Mouse (Mus musculus) neural tube, embryonic 12.5 days (tissue): ENCODE data around the gene Lsm6. TPM values are rescaled to one million over a fixed set of nuclear protein-coding genes. Genes with fewer than 3 reads are reported as not detected.
"Not testable (repeated sequence)": the region's sequence is repeated elsewhere in the genome, so short reads cannot be mapped to it uniquely, and the experiment has no call there.

Experiments
- ATAC-seq: fragments of 200-750 bp; cut with Nextera tagmentation; 2 replicates; pipeline ENCODE4 v1.8.0; 2017; ENCODE audit warnings: low read depth, mild to moderate bottlenecking, moderate TSS enrichment, moderate library complexity; ENCODE audit not compliant: low FRiP score
- H3K27ac ChIP-seq: fragments of 300-500 bp; sonication (generic); 2 replicates; pipeline ENCODE4 v1.5.1; 2016
- H3K27me3 ChIP-seq: fragments of 300-500 bp; sonication (generic); replicated peaks from 2 replicates; pipeline ENCODE4 v1.6.1; 2016; ENCODE audit warnings: mild to moderate bottlenecking
- H3K36me3 ChIP-seq: fragments of 300-500 bp; sonication (generic); 2 replicates; pipeline ENCODE4 v1.6.1; 2016; ENCODE audit warnings: mild to moderate bottlenecking
- H3K4me1 ChIP-seq: fragments of 300-500 bp; sonication (generic); 2 replicates; pipeline ENCODE4 v1.6.1; 2016
- H3K4me2 ChIP-seq: fragments of 300-500 bp; sonication (generic); replicated peaks from 2 replicates; pipeline ENCODE4 v1.6.1; 2016; ENCODE audit warnings: mild to moderate bottlenecking
- H3K4me3 ChIP-seq: fragments of 300-500 bp; sonication (generic); 2 replicates; pipeline ENCODE4 v1.5.1; 2016
- H3K9ac ChIP-seq: fragments of 300-500 bp; sonication (generic); 2 replicates; pipeline ENCODE4 v1.6.1; 2016; ENCODE audit warnings: mild to moderate bottlenecking
- H3K9me3 ChIP-seq: fragments of 300-500 bp; sonication (generic); 2 replicates; pipeline ENCODE4 v1.6.1; 2016; ENCODE audit warnings: mild to moderate bottlenecking
- WGBS: fragments of 180-500 bp; shearing (Covaris S2); methylation state at CpG from one replicate; pipeline ENCODE4 v1.1.7; 2016; 5-methylcytosine and 5-hydroxymethylcytosine counted together
- polyA plus RNA-seq: library from polyadenylated mRNA; unstranded; fragments of >200 nt; fragmentation: Nextera tagmentation; extraction: Ambion mirVana; gene quantifications from 2 replicates; pipeline ENCODE4 v1.2.1, GENCODE M21; 2016

Gene Lsm6
- polyA plus RNA-seq, 1 experiment from 2014 or later = 191 TPM

DNA sequence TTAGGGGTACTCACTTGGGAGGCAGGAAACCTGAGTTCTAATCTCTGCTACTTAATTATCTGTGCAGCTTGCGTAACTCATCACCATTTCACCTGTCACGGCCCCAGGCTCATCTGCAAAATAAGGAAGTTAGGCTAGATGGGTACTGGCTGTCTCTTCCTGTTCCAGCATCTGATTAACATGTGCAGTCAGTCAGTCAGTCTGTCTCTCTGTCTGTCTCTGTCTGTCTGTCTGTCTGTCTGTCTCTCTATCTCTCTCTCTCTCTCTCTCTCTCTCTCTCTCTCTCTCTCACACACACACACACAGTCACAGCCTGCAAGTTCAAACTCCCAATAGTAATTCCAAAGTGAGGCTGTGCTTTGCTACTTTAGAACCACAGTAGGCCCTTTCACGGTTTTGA lies 967 bp downstream of the Lsm6 start:
- not testable (repeated sequence) for H3K9me3 ChIP-seq, H3K27ac ChIP-seq, H3K36me3 ChIP-seq, H3K4me1 ChIP-seq, H3K27me3 ChIP-seq, ATAC-seq
- WGBS = 44% methylated on average over 3 of the region's 3 CpGs
- H3K4me2 ChIP-seq = peak overlapping the region; percentile 57
- peak overlapping the region; percentile 76 for H3K4me3 ChIP-seq
- H3K9ac ChIP-seq = peak overlapping the region; percentile 88

DNA sequence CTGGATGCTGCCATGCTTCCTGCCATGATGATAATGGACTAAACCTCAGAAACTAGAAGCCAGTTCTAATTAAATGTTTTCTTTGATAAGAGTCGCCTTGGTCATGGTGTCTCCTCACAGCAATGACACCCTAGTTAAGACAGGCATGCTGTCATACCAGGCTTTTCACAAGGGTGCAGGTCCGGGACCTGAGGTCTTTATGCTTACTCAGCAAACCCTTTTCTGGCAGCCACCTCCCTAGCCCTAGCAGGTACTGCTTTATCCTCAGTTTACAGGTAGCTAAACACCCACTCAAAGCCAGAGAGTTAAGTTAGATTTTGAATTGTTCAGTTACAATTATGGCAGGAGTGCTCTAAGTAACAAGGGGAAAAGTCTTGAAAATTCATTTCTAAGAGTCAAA lies 6.2 kb downstream of the Lsm6 start:
- ATAC-seq = no peak
- Histone ChIP-seq H3K4me3 (no peak overlapping the region), H3K9me3 (no peaks in the 10 kb centered on the region), H3K9ac (no peak overlapping the region), H3K27me3 (no peaks in the 10 kb centered on the region), H3K36me3 (peaks cover 23% of the 10 kb centered on the region), H3K4me2 (no peak overlapping the region), H3K27ac (no peak overlapping the region), H3K4me1 (peaks cover 9% of the 10 kb centered on the region; the same call in 1 of the 2 replicates)
- WGBS = 97% methylated on average over 2 of the region's 2 CpGs

DNA sequence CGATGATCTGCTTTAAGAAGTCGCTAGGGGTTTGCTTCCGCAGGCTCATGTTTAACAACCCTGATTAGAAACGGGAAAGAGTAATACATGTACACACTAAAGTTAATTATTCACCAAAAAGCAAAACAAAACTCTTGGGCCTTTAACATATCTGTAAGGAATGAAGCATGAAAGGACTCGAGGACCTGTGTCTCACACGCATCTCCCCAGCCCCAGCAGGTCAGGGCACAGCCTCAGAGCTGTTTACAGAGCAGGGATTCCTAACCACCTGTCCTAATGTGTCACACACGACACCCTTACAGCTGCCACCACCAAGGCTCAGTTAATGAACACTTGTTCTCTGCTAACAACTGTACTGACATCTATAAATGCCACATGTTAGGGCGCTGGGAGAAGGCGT lies 7.9 kb downstream of the Lsm6 start:
- no peak for ATAC-seq
- Histone ChIP-seq H3K27ac (no peak overlapping the region), H3K4me1 (peaks cover 9% of the 10 kb centered on the region; the same call in 1 of the 2 replicates), H3K36me3 (peaks cover 35% of the 10 kb centered on the region), H3K4me2 (no peak overlapping the region), H3K27me3 (no peaks in the 10 kb centered on the region), H3K9me3 (no peaks in the 10 kb centered on the region), H3K9ac (no peak overlapping the region), H3K4me3 (no peak overlapping the region)
- 84% methylated on average over 9 of the region's 9 CpGs for WGBS

DNA sequence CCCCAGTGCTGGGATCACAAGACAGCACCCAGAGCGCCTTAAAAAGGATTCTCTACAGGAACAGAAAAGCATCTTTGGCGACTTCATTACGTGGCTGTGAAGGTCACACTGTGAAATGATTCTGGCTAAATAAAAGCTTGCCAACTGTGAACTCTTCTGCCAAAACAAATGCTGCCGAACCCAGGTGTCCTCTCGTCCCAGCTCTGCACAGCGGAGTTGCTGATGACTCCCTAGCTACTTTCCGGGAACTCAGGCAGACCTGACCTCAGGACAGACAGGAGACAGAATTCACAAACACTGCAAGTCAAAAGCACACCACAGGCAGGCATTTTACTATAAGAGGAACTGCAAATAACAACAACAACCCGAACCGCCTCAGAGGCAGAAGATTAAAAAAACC lies 8.5 kb downstream of the Lsm6 start:
- Histone ChIP-seq H3K4me1 (peaks cover 9% of the 10 kb centered on the region; the same call in 1 of the 2 replicates), H3K9me3 (no peaks in the 10 kb centered on the region), H3K4me2 (no peak overlapping the region), H3K27ac (no peak overlapping the region), H3K27me3 (no peaks in the 10 kb centered on the region), H3K4me3 (no peak overlapping the region), H3K9ac (no peak overlapping the region), H3K36me3 (peaks cover 39% of the 10 kb centered on the region)
- no peak for ATAC-seq
- WGBS = 92% methylated on average over 9 of the region's 9 CpGs

DNA sequence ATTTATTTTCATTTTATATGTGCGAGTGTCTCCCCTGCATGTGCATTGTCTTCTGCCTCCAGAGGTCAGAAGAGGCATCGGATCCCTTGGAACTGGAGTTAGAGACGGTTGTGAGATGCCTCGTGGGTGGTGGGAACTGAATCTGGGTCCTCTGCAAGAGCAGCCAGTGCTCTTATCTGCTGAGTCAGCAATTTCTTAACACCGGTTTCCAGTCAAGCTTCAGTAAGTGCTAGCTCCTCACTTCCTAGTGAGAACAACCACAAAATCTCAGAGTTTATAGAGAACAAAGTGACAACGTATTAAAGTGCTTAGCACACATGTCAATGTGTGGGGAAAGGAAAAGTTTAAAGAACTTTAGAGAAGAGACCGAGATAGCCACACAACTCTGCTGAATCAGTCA lies 9.2 kb downstream of the Lsm6 start:
- H3K9ac ChIP-seq = no peak overlapping the region
- peaks cover 45% of the 10 kb centered on the region for H3K36me3 ChIP-seq
- H3K4me2 ChIP-seq = no peak overlapping the region
- peaks cover 9% of the 10 kb centered on the region; the same call in 1 of the 2 replicates for H3K4me1 ChIP-seq
- 88% methylated on average over 7 of the region's 7 CpGs for WGBS
- no peak for ATAC-seq
- no peaks in the 10 kb centered on the region for H3K9me3 ChIP-seq
- H3K27me3 ChIP-seq = no peaks in the 10 kb centered on the region
- no peak overlapping the region for H3K27ac ChIP-seq
- no peak overlapping the region for H3K4me3 ChIP-seq

DNA sequence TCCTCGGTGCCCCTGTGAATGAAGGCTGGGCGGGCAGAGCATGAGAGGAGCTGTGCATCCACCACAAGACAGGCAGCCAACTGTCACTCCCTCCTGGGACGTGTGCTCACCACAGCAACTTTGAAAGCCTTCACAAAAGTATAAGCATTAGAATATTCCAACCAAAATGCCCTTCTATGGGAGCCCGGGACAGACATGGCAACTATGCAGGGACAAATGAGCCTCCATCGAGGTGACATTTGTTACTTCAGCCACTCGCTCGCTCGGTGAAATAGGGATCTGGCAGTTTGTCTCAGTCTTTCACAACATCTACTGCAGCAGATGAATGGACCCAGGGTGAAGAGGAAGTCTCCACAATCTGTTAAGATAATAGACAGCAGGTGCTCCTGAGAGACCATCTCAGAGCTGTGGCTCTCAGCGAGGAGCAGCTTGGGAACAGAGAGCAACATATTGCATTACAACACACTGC lies 10.7 kb downstream of the Lsm6 start:
- 66% methylated on average over 9 of the region's 9 CpGs for WGBS
- Histone ChIP-seq H3K36me3 (peaks cover 58% of the 10 kb centered on the region), H3K9ac (no peak overlapping the region), H3K4me2 (no peak overlapping the region), H3K4me1 (peaks cover 9% of the 10 kb centered on the region; the same call in 1 of the 2 replicates), H3K27me3 (no peaks in the 10 kb centered on the region), H3K27ac (no peak overlapping the region), H3K9me3 (no peaks in the 10 kb centered on the region), H3K4me3 (no peak overlapping the region)
- ATAC-seq = peak; percentile 68; the same call in 1 of the 2 replicates

DNA sequence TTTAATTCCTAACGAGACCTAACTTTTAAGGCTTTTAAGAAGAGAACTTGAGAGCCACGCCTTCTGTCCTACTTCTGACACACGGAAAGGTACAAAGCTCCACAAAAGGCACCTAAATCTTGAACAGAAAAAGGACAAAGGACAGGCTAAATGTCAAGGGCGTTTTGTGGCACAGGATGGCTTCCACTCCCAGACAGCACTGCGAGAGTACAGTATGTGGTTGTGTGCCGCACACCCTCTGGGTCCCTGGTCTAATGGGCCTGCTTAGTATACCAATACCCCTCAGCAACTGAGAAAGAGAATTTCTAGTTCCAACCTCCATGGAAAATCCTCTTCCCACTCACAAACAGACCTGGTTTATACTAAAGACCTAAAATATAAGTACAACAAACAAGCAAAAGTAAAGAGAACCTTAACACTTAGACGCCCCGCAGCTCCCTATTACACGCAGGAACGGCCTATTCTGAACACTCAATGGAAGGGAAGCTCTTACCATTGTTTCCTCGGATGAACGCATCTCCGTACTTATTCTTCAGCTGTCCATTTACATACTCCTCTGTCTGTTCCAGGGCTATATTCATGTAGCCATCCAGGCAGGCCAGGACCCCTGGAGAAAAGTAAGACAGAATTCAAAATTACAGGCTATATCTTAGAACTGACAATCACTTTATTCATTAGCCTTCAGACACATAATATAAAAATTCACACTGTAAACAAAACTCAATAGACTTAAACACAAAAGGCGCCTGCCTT lies 11.3 kb downstream of the Lsm6 start:
- no peak overlapping the region for H3K27ac ChIP-seq
- H3K4me1 ChIP-seq = peaks cover 9% of the 10 kb centered on the region; the same call in 1 of the 2 replicates
- H3K4me3 ChIP-seq = no peak overlapping the region
- ATAC-seq = peak; percentile 48
- no peak overlapping the region for H3K4me2 ChIP-seq
- WGBS = 77% methylated on average over 14 of the region's 14 CpGs
- no peaks in the 10 kb centered on the region for H3K27me3 ChIP-seq
- H3K9ac ChIP-seq = no peak overlapping the region
- H3K36me3 ChIP-seq = peaks cover 64% of the 10 kb centered on the region
- H3K9me3 ChIP-seq = no peaks in the 10 kb centered on the region

DNA sequence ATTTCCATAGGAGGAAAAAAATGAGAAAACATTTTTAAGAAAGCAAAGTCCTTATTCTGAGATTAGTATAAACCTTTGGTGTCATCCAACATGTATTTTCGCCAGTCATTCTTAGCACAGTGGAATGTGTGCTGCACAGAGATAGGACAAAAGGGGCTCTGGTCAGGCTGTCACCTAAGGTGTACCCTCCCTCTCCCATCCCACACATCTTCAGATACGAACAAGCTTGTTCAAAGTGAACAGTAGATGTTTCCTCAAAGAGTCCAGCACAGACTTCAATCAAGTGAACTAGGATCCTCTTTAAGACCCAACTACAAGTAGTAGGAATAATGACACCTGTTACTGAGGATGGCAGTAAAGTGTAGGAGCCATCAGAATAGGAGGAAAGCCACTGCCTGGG lies 12.1 kb downstream of the Lsm6 start:
- Histone ChIP-seq H3K27ac (no peak overlapping the region), H3K9ac (no peak overlapping the region), H3K9me3 (no peaks in the 10 kb centered on the region), H3K36me3 (peaks cover 64% of the 10 kb centered on the region), H3K4me2 (no peak overlapping the region), H3K27me3 (no peaks in the 10 kb centered on the region), H3K4me1 (peaks cover 9% of the 10 kb centered on the region; the same call in 1 of the 2 replicates), H3K4me3 (no peak overlapping the region)
- ATAC-seq = no peak
- 95% methylated on average over 2 of the region's 2 CpGs for WGBS

DNA sequence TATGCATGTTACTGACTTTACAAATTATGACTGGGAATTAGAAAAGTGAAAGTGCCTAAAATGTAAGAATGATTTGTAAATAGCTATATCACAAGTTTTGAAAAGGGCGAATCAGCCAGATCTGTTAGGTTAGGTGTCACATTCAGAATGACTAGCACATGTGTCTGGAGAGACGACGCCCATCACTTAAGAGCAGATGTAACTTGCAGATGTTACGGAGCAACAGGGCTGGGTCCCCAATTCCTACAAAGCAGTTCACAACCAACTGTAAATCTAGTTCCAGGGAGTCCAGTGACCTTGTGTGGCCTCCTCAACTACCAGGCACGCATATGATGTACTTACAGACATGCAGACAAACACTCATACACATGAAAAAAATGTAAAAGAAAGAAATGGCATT lies 12.5 kb downstream of the Lsm6 start:
- ATAC-seq = no peak
- H3K4me3 ChIP-seq = no peak overlapping the region
- no peaks in the 10 kb centered on the region for H3K27me3 ChIP-seq
- no peak overlapping the region for H3K27ac ChIP-seq
- peaks cover 64% of the 10 kb centered on the region for H3K36me3 ChIP-seq
- peaks cover 9% of the 10 kb centered on the region; the same call in 1 of the 2 replicates for H3K4me1 ChIP-seq
- no peaks in the 10 kb centered on the region for H3K9me3 ChIP-seq
- WGBS = 95% methylated on average over 5 of the region's 5 CpGs
- H3K9ac ChIP-seq = no peak overlapping the region
- H3K4me2 ChIP-seq = no peak overlapping the region

DNA sequence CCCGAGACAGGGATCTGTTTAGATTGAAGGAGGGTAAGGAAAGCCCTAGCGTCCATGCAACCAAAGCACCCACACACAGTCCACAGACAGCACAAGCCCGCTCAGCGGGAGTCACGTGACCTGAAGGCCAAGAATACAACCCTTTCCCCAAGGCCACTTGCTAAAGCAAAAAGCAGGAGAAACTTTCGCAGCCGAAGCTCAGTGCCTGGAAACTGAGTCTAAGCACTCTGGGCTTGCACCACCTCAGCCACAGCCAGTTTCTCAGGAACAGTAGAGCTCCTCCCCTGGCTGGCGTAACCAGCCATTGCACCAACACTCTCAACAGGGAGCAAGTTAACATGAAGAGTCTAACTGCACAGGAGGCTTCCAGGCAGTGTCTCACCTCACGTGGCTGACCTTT lies 13.7 kb downstream of the Lsm6 start:
- no peak overlapping the region for H3K4me3 ChIP-seq
- H3K4me2 ChIP-seq = no peak overlapping the region
- peaks cover 61% of the 10 kb centered on the region for H3K36me3 ChIP-seq
- no peak overlapping the region for H3K27ac ChIP-seq
- no peaks in the 10 kb centered on the region for H3K27me3 ChIP-seq
- WGBS = 89% methylated on average over 9 of the region's 9 CpGs
- no peaks in the 10 kb centered on the region for H3K9me3 ChIP-seq
- H3K4me1 ChIP-seq = peaks cover 9% of the 10 kb centered on the region; the same call in 1 of the 2 replicates
- H3K9ac ChIP-seq = no peak overlapping the region
- no peak for ATAC-seq

DNA sequence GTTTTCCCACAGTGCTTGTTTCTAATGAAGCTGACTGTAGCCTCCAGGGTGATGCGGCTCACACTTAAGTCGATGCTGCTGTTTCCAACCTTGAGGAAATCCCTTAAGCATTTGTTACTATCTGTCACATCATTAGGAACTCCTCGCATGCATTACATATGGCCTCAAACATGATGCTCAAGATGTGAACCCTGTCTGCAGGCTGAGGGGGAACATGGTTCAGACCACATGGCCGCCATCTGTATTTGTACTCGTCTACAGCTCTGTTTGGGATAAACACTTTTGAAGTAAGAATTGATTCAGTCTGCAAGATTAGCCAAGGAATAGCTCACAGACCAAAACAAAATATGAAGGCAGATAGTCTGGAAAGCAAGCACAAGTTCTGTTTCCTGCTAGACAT lies 14.9 kb downstream of the Lsm6 start:
- Histone ChIP-seq H3K9ac (no peak overlapping the region), H3K27me3 (no peaks in the 10 kb centered on the region), H3K9me3 (no peaks in the 10 kb centered on the region), H3K36me3 (peaks cover 49% of the 10 kb centered on the region), H3K4me2 (no peak overlapping the region), H3K4me1 (peaks cover 8% of the 10 kb centered on the region; the same call in 1 of the 2 replicates), H3K27ac (no peak overlapping the region), H3K4me3 (no peak overlapping the region)
- no peak for ATAC-seq
- WGBS = 92% methylated on average over 5 of the region's 5 CpGs

DNA sequence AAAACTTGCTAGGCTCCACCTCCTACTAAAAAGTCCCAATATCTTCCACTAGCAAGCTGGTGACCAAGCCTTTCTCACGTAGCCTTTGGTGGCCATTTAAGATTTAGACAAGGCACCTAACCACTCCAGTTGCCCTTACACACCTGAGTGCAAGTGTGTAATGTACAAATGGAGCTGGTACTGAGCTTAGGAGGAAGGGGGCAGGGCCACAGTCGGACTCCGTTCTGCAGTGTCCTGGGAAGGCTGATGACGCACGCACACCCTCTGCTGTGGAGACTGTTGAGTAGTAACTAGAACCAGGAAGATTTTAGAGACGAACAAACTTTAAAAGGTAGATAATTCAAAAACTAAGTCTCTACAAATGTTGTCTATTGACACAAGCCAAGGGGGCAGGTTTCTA lies 19.7 kb downstream of the Lsm6 start:
- H3K4me1 ChIP-seq = no peaks in the 10 kb centered on the region
- ATAC-seq = no peak
- H3K4me3 ChIP-seq = no peak overlapping the region
- 92% methylated on average over 6 of the region's 6 CpGs for WGBS
- no peak overlapping the region for H3K27ac ChIP-seq
- no peak overlapping the region for H3K9ac ChIP-seq
- peaks cover 15% of the 10 kb centered on the region for H3K36me3 ChIP-seq
- H3K9me3 ChIP-seq = no peaks in the 10 kb centered on the region
- no peak overlapping the region for H3K4me2 ChIP-seq
- no peaks in the 10 kb centered on the region for H3K27me3 ChIP-seq

DNA sequence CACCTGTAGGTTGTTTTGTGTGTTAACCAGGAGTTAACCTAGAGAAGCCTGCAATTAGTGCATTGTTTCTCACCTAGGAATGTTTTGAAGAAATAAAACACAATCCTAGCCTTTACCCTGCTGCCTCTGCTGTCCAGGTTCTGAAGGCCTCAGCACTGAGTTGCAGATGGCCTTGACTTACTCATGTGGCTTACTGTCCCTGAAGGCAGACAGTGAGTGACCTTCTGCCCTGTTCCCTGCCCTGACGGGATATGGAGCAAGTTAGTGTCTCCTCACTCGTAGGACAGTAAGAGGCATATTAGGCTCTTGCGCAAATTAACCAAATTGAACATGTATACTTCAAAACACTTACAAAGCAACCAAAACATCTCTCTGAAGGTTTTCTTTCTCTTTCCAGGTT lies 22.3 kb downstream of the Lsm6 start:
- H3K4me1 ChIP-seq = no peaks in the 10 kb centered on the region
- WGBS = 94% methylated on average over 3 of the region's 3 CpGs
- no peaks in the 10 kb centered on the region for H3K36me3 ChIP-seq
- H3K9me3 ChIP-seq = no peaks in the 10 kb centered on the region
- ATAC-seq = no peak
- H3K4me3 ChIP-seq = no peak overlapping the region
- no peaks in the 10 kb centered on the region for H3K27me3 ChIP-seq
- H3K27ac ChIP-seq = no peak overlapping the region
- no peak overlapping the region for H3K4me2 ChIP-seq
- no peak overlapping the region for H3K9ac ChIP-seq
